Comparison of ENCODE assay signal across 18 mouse cellular contexts in the genomic region with DNA sequence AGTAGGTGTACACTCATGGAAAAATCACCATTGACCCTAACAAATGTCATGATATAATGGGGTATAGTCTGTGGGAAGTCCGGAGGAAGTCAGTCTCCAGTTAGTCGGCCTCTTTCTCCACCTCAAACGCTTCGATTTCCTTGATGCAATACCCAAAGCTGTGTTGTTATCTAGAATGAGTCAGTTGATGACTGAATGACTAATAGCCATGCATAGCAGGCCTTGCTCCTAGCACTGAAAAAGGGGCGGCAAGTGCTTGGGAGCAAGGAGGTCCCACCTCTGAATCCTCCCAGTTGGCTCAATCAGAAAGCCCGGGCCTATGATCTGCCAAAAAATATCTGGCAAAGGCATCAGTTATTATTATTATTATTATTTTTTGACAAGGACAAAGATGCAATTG.
DNase-seq lines count a peak whose midpoint lies in the region; ATAC-seq and TF ChIP-seq lines count a peak whose summit lies in the region.
"Had no signal": no experiment of that assay in that cellular context is flagged by ENCODE, and none has a peak within 500 bp of the region (broad histone marks: within the 10 kb centered on the region; RNA-seq: fewer than 3 reads in every experiment).

No protein-coding gene starts in this region.

- no peak overlapping the region for H3K4me3 ChIP-seq in intestine, embryonic 15.5 days (replicated peaks)
- no peak overlapping the region for H3K4me3 ChIP-seq in intestine, postnatal 0 days (ENCODE audit: low read depth, low read length)
- H3K4me3 ChIP-seq: embryonic facial prominence, embryonic 12.5 days; limb, embryonic 15.5 days had no signal

- no peak overlapping the region for H3K9ac ChIP-seq in intestine, embryonic 15.5 days
- H3K9ac ChIP-seq in intestine, postnatal 0 days (ENCODE audit: low read depth, low read length): no peak overlapping the region
- H3K9ac ChIP-seq: embryonic facial prominence, embryonic 12.5 days; hindbrain, embryonic 14.5 days; limb, embryonic 15.5 days; liver, postnatal 0 days had no signal

- no peak for TF ChIP-seq CTCF in intestine, postnatal 0 days (IDR thresholded peaks at IDR 0.05; ENCODE audit: low read depth)

- no peaks in the 10 kb centered on the region for H3K27me3 ChIP-seq in intestine, embryonic 15.5 days (replicated peaks)
- H3K27me3 ChIP-seq in intestine, postnatal 0 days (replicated peaks; ENCODE audit: control insufficient read depth, insufficient read depth, low read length): no peaks in the 10 kb centered on the region
- H3K27me3 ChIP-seq: embryonic facial prominence, embryonic 12.5 days; limb, embryonic 15.5 days had no signal

- DNase-seq in urinary bladder, postnatal 14 days (ENCODE audit: low spot score): peak; percentile 26
- DNase-seq in urinary bladder, postnatal 4 days (ENCODE audit: low spot score in 2 of 2): no peak
- no peak for DNase-seq in gastrocnemius, postnatal 4 days (ENCODE audit: low spot score in 2 of 2)
- DNase-seq in neural tube, embryonic 10.5 days (ENCODE audit: extremely low spot score, low spot score): no peak
- DNase-seq: cerebellum, postnatal 10 days; gastrocnemius, postnatal 14 days; kidney, postnatal 4 days; liver, postnatal 0 days; retina, postnatal 1 day; right cerebral cortex, postnatal 4 days had no signal

- H3K4me1 ChIP-seq in intestine, embryonic 15.5 days (replicated peaks): no peaks in the 10 kb centered on the region
- H3K4me1 ChIP-seq in intestine, postnatal 0 days (replicated peaks; ENCODE audit: control insufficient read depth, insufficient read depth, low read length): no peaks in the 10 kb centered on the region

- no peaks in the 10 kb centered on the region for H3K36me3 ChIP-seq in intestine, embryonic 15.5 days
- no peaks in the 10 kb centered on the region for H3K36me3 ChIP-seq in intestine, postnatal 0 days (ENCODE audit: control insufficient read depth, insufficient read depth)
- H3K36me3 ChIP-seq: embryonic facial prominence, embryonic 12.5 days; limb, embryonic 15.5 days had no signal

- no peak overlapping the region for H3K27ac ChIP-seq in intestine, embryonic 15.5 days
- no peak overlapping the region for H3K27ac ChIP-seq in intestine, postnatal 0 days (ENCODE audit: low read depth, low read length)
- H3K27ac ChIP-seq: embryonic facial prominence, embryonic 12.5 days; hindbrain, embryonic 14.5 days; limb, embryonic 15.5 days had no signal

- WGBS in intestine, embryonic 15.5 days: 64% methylated on average over 6 of the region's 6 CpGs
- WGBS in intestine, postnatal 0 days: 61% methylated on average over 6 of the region's 6 CpGs

- H3K4me2 ChIP-seq in intestine, embryonic 15.5 days (replicated peaks): no peak overlapping the region
- no peak overlapping the region for H3K4me2 ChIP-seq in intestine, postnatal 0 days (replicated peaks; ENCODE audit: low read depth)
- H3K4me2 ChIP-seq: embryonic facial prominence, embryonic 12.5 days; hindbrain, embryonic 14.5 days; limb, embryonic 15.5 days had no signal

- no peaks in the 10 kb centered on the region for H3K9me3 ChIP-seq in intestine, embryonic 15.5 days
- H3K9me3 ChIP-seq in intestine, postnatal 0 days (ENCODE audit: control insufficient read depth): no peaks in the 10 kb centered on the region
- H3K9me3 ChIP-seq: embryonic facial prominence, embryonic 12.5 days; limb, embryonic 15.5 days had no signal

- peak; percentile 55; the same call in 1 of the 2 replicates for ATAC-seq in intestine, embryonic 15.5 days
- no peak for ATAC-seq in intestine, postnatal 0 days
- ATAC-seq in granulocyte monocyte progenitor cell, adult 5-6 weeks (replicated peaks; ENCODE audit: poor library complexity, severe bottlenecking): peak; percentile 65
- ATAC-seq: CD4-positive, CD25-positive, alpha-beta regulatory T cell, adult 4 months; forebrain, embryonic 14.5 days; liver, postnatal 0 days had no signal
